Mouse (Mus musculus) intestine, embryonic 15.5 days (tissue): ENCODE data around the gene Zfp488. TPM values are rescaled to one million over a fixed set of nuclear protein-coding genes. Genes with fewer than 3 reads are reported as not detected.
A peak's percentile ranks its signal among the peaks of the same experiment; 100 is the strongest.

ENCODE experiments used
- ATAC-seq: fragments of 200-750 bp; cut with Nextera tagmentation; 2 replicates; pipeline ENCODE4 v1.8.0; 2017; ENCODE audit warnings: moderate TSS enrichment, moderate library complexity
- H3K27ac ChIP-seq: fragments of 300-500 bp; sonication (generic); 2 replicates; pipeline ENCODE4 v1.5.1; 2015; ENCODE audit warnings: mild to moderate bottlenecking, inconsistent platforms
- H3K27me3 ChIP-seq: fragments of 300-500 bp; sonication (generic); replicated peaks from 2 replicates; pipeline ENCODE4 v1.6.1; 2015; ENCODE audit warnings: inconsistent platforms
- H3K36me3 ChIP-seq: fragments of 300-500 bp; sonication (generic); 2 replicates; pipeline ENCODE4 v1.6.1; 2015; ENCODE audit warnings: inconsistent platforms
- H3K4me1 ChIP-seq: fragments of 300-500 bp; sonication (generic); replicated peaks from 2 replicates; pipeline ENCODE4 v1.6.1; 2015; ENCODE audit warnings: inconsistent platforms
- H3K4me2 ChIP-seq: fragments of 300-500 bp; sonication (generic); replicated peaks from 2 replicates; pipeline ENCODE4 v1.6.1; 2015; ENCODE audit warnings: mild to moderate bottlenecking, inconsistent platforms
- H3K4me3 ChIP-seq: fragments of 300-500 bp; sonication (generic); replicated peaks from 2 replicates; pipeline ENCODE4 v1.5.1; 2015; ENCODE audit warnings: inconsistent platforms
- H3K9ac ChIP-seq: fragments of 300-500 bp; sonication (generic); 2 replicates; pipeline ENCODE4 v1.6.1; 2015; ENCODE audit warnings: inconsistent platforms
- H3K9me3 ChIP-seq: fragments of 300-500 bp; sonication (generic); 2 replicates; pipeline ENCODE4 v1.6.1; 2016; ENCODE audit warnings: inconsistent platforms
- WGBS: fragments of 180-500 bp; shearing (Covaris S2); methylation state at CpG from one replicate; pipeline ENCODE4 v1.1.7; 2015; 5-methylcytosine and 5-hydroxymethylcytosine counted together
- polyA plus RNA-seq: library from polyadenylated mRNA; unstranded; fragments of >200 nt; fragmentation: Nextera tagmentation; extraction: Ambion mirVana; gene quantifications from 2 replicates; pipeline ENCODE4 v1.2.1, GENCODE M21; 2015

The Zfp488 gene
- polyA plus RNA-seq, result 0.18 and 0.20 TPM in 2 replicates

GRCm38 (mm10) chr14:33978604-33979059 is at the start of gene Zfp488:
Gene Zfp488, minus strand, starts transcription at chr14:33978764.
- H3K36me3 ChIP-seq, result no peaks in the 10 kb centered on the region
- no peak for ATAC-seq
- 3% methylated on average over 25 of the region's 25 CpGs for WGBS
- peak within 1 kb of the TSS; percentile 80 for H3K4me2 ChIP-seq
- H3K4me1 ChIP-seq, result 0 out of 2 replicates have a peak, but pooled peaks cover 7% of the 10 kb centered on the region
- no peak within 1 kb of the TSS for H3K27ac ChIP-seq
- no peaks in the 10 kb centered on the region for H3K9me3 ChIP-seq
- peak within 1 kb of the TSS; percentile 36 for H3K9ac ChIP-seq
- no peaks in the 10 kb centered on the region; the same call in 1 of the 2 replicates for H3K27me3 ChIP-seq
- H3K4me3 ChIP-seq, result peak within 1 kb of the TSS; percentile 37

- H3K4me3 ChIP-seq, result no peak overlapping the region
- no peak for ATAC-seq
- 51% methylated on average over 2 of the region's 2 CpGs for WGBS
- no peaks in the 10 kb centered on the region for H3K36me3 ChIP-seq
- no peak overlapping the region for H3K9ac ChIP-seq
- H3K9me3 ChIP-seq, result no peaks in the 10 kb centered on the region
- H3K27me3 ChIP-seq, result no peaks in the 10 kb centered on the region
- no peak overlapping the region for H3K4me2 ChIP-seq
- no peak overlapping the region for H3K27ac ChIP-seq
- no peaks in the 10 kb centered on the region for H3K4me1 ChIP-seq
These were observed 48.1 kb upstream of the Zfp488 start for GRCm38 (mm10) chr14:34026710-34027109.

GRCm38 (mm10) chr14:34016938-34017337 is 38.4 kb upstream of the Zfp488 start:
- Histone ChIP-seq H3K36me3 (no peaks in the 10 kb centered on the region), H3K9ac (no peak overlapping the region), H3K27me3 (no peaks in the 10 kb centered on the region), H3K4me3 (no peak overlapping the region), H3K27ac (no peak overlapping the region), H3K9me3 (no peaks in the 10 kb centered on the region), H3K4me1 (no peaks in the 10 kb centered on the region), H3K4me2 (no peak overlapping the region)
- ATAC-seq, result no peak
- WGBS, result 85% methylated on average over 2 of the region's 2 CpGs

GRCm38 (mm10) chr14:34016381-34016780 is 37.8 kb upstream of the Zfp488 start, which contains the start of gene Gm5460:
Gene Gm5460, plus strand, starts transcription at chr14:34016758.
- Histone ChIP-seq H3K27me3 (no peaks in the 10 kb centered on the region), H3K27ac (no peak within 1 kb of the TSS), H3K36me3 (no peaks in the 10 kb centered on the region), H3K4me2 (no peak within 1 kb of the TSS), H3K9me3 (no peaks in the 10 kb centered on the region), H3K4me1 (no peaks in the 10 kb centered on the region), H3K4me3 (no peak within 1 kb of the TSS), H3K9ac (no peak within 1 kb of the TSS)
- ATAC-seq, result no peak
- 98% methylated on average over 4 of the region's 4 CpGs for WGBS

GRCm38 (mm10) chr14:34015063-34015462 is 36.5 kb upstream of the Zfp488 start, which contains the start of gene Gm30083:
Gene Gm30083, minus strand, starts transcription at chr14:34015182.
- Histone ChIP-seq H3K4me3 (no peak within 1 kb of the TSS), H3K9me3 (no peaks in the 10 kb centered on the region), H3K4me2 (no peak within 1 kb of the TSS), H3K9ac (no peak within 1 kb of the TSS), H3K36me3 (no peaks in the 10 kb centered on the region), H3K27me3 (no peaks in the 10 kb centered on the region), H3K4me1 (no peaks in the 10 kb centered on the region), H3K27ac (no peak within 1 kb of the TSS)
- 90% methylated on average over 3 of the region's 3 CpGs for WGBS
- no peak for ATAC-seq

- no peak overlapping the region for H3K4me3 ChIP-seq
- H3K36me3 ChIP-seq, result no peaks in the 10 kb centered on the region
- no peaks in the 10 kb centered on the region for H3K27me3 ChIP-seq
- WGBS, result 87% methylated on average over 5 of the region's 5 CpGs
- H3K9me3 ChIP-seq, result no peaks in the 10 kb centered on the region
- H3K4me2 ChIP-seq, result no peak overlapping the region
- H3K27ac ChIP-seq, result no peak overlapping the region
- H3K9ac ChIP-seq, result no peak overlapping the region
- no peak for ATAC-seq
- H3K4me1 ChIP-seq, result no peaks in the 10 kb centered on the region
These were observed 23.8 kb upstream of the Zfp488 start for GRCm38 (mm10) chr14:34002358-34002757.

- no peak overlapping the region for H3K4me2 ChIP-seq
- ATAC-seq, result no peak
- no peaks in the 10 kb centered on the region for H3K27me3 ChIP-seq
- no peaks in the 10 kb centered on the region for H3K9me3 ChIP-seq
- no peak overlapping the region for H3K4me3 ChIP-seq
- H3K9ac ChIP-seq, result no peak overlapping the region
- no peaks in the 10 kb centered on the region for H3K36me3 ChIP-seq
- no peaks in the 10 kb centered on the region for H3K4me1 ChIP-seq
- H3K27ac ChIP-seq, result no peak overlapping the region
These were observed 22.9 kb upstream of the Zfp488 start for GRCm38 (mm10) chr14:34001445-34001844.

- Histone ChIP-seq H3K9me3 (no peaks in the 10 kb centered on the region), H3K4me2 (no peak overlapping the region), H3K9ac (no peak overlapping the region), H3K36me3 (no peaks in the 10 kb centered on the region), H3K27ac (no peak overlapping the region), H3K4me3 (no peak overlapping the region), H3K27me3 (no peaks in the 10 kb centered on the region), H3K4me1 (no peaks in the 10 kb centered on the region)
- no peak for ATAC-seq
These were observed 21.5 kb upstream of the Zfp488 start for GRCm38 (mm10) chr14:34000076-34000475.

- WGBS, result 30% methylated on average over 6 of the region's 6 CpGs
- Histone ChIP-seq H3K27me3 (no peaks in the 10 kb centered on the region), H3K4me2 (no peak overlapping the region), H3K27ac (no peak overlapping the region), H3K9me3 (no peaks in the 10 kb centered on the region), H3K4me1 (no peaks in the 10 kb centered on the region), H3K36me3 (no peaks in the 10 kb centered on the region), H3K4me3 (no peak overlapping the region), H3K9ac (no peak overlapping the region)
- ATAC-seq, result no peak
These were observed 18.9 kb upstream of the Zfp488 start for GRCm38 (mm10) chr14:33997427-33997826.

GRCm38 (mm10) chr14:33993521-33994289 is 15.1 kb upstream of the Zfp488 start:
- no peak for ATAC-seq
- WGBS, result 82% methylated on average over 6 of the region's 6 CpGs
- Histone ChIP-seq H3K4me2 (no peak overlapping the region), H3K4me3 (no peak overlapping the region), H3K27ac (no peak overlapping the region), H3K36me3 (no peaks in the 10 kb centered on the region), H3K9me3 (no peaks in the 10 kb centered on the region), H3K27me3 (no peaks in the 10 kb centered on the region), H3K4me1 (no peaks in the 10 kb centered on the region), H3K9ac (no peak overlapping the region)

GRCm38 (mm10) chr14:33993051-33993450 is 14.5 kb upstream of the Zfp488 start:
- H3K27me3 ChIP-seq, result no peaks in the 10 kb centered on the region
- no peak overlapping the region for H3K4me2 ChIP-seq
- no peak overlapping the region for H3K9ac ChIP-seq
- no peak overlapping the region for H3K4me3 ChIP-seq
- no peaks in the 10 kb centered on the region for H3K4me1 ChIP-seq
- H3K9me3 ChIP-seq, result no peaks in the 10 kb centered on the region
- H3K36me3 ChIP-seq, result no peaks in the 10 kb centered on the region
- no peak for ATAC-seq
- WGBS, result 89% methylated on average over 9 of the region's 9 CpGs
- H3K27ac ChIP-seq, result no peak overlapping the region

- H3K4me2 ChIP-seq, result no peak overlapping the region
- H3K9me3 ChIP-seq, result no peaks in the 10 kb centered on the region
- WGBS, result 71% methylated on average over 4 of the region's 4 CpGs
- no peak for ATAC-seq
- H3K9ac ChIP-seq, result no peak overlapping the region
- H3K4me3 ChIP-seq, result no peak overlapping the region
- no peaks in the 10 kb centered on the region for H3K36me3 ChIP-seq
- no peaks in the 10 kb centered on the region for H3K4me1 ChIP-seq
- no peaks in the 10 kb centered on the region for H3K27me3 ChIP-seq
- H3K27ac ChIP-seq, result no peak overlapping the region
These were observed 13.4 kb upstream of the Zfp488 start for GRCm38 (mm10) chr14:33991971-33992370.

- Histone ChIP-seq H3K4me2 (no peak overlapping the region), H3K27me3 (no peaks in the 10 kb centered on the region), H3K27ac (no peak overlapping the region), H3K4me1 (no peaks in the 10 kb centered on the region), H3K36me3 (no peaks in the 10 kb centered on the region), H3K9ac (no peak overlapping the region), H3K4me3 (no peak overlapping the region), H3K9me3 (no peaks in the 10 kb centered on the region)
- ATAC-seq, result no peak
- 56% methylated on average over 3 of the region's 3 CpGs for WGBS
These were observed 10.6 kb upstream of the Zfp488 start for GRCm38 (mm10) chr14:33989201-33989600.
